Mouse (Mus musculus): ENCODE data around the gene E130208F15Rik.
A peak's percentile ranks its signal among the peaks of the same experiment; 100 is the strongest.

Gene E130208F15Rik

DNA sequence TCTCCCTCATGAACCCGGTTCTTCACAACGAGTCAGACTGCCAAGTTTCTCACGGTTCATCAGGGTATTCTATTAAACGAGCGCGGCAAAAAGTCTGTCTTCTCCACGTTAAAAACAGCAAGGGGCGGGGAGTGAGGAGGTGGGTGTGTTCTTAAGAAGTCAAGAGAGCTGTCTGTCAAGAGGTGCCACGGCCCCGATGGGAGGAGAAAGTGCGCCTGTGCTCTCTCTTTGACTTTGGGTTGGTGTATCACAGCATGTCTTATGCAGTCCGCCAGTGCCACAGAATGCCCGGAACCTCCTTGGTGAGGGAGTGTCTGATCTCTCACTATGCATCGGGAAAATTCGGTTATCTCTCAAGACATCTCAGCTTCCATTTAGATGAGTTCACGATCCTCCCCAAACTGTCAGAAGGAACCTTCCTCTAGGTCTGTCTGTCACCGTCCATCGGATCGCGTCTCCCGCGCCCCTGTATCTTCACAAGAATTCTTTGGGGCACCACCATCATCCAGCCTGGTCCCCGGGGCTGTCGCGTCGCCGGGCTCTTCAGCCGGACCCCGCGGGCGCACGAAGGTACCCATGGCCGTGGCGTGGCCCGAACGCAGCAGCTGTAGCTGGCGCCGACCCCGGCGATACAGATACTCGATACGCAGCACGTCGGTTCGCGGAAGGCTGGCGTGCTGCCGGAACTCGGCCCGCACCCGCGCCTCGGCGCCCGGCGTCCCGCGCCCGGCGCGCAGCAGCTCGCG lies at the start of gene E130208F15Rik:
Gene E130208F15Rik, plus strand, starts transcription at position 202 of the 746 bp plus-strand sequence.
- DNase-seq (ENCODE audit: low read depth, low spot score), result peak; percentile 35

- DNase-seq (ENCODE audit: low read depth, low spot score), result no peak
These were observed 47.2 kb upstream of the E130208F15Rik start for GRCm38 (mm10) chr7:30274383-30274782.

GRCm38 (mm10) chr7:30278911-30279310 lies 42.6 kb upstream of the E130208F15Rik start:
- no peak for DNase-seq (ENCODE audit: low read depth, low spot score)

GRCm38 (mm10) chr7:30279536-30279935 lies 42.0 kb upstream of the E130208F15Rik start:
- DNase-seq (ENCODE audit: low read depth, low spot score), result no peak

GRCm38 (mm10) chr7:30279951-30280669 lies 41.4 kb upstream of the E130208F15Rik start, which contains the start of the genes Thap8 and Wdr62:
Gene Thap8 (plus strand): TSS chr7:30280094.
Gene Wdr62 (minus strand): TSS chr7:30280419.
- DNase-seq (ENCODE audit: low read depth, low spot score), result peak; percentile 94

DNA sequence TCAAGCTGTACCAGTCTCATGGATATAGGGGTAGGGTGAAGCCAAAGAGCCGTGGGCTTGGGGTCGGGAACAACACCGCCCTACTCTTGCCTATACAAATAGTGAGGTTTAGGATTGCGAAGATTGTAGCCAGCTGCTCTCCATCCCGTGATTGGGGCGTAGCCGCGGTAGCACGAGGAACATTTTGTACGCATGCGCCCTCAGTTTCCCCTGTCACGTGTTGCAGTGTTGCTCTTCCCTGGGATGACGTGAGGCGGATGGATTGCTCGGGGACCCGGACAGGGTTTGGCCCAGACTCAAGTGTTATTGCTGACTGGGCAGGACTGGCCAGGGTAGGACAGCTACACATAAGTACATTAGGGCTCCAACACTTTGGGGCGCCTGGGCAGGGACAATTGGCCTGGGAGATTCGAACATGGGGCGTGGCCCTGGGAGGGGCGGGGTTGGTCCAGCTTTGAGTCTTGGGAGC lies 40.8 kb upstream of the E130208F15Rik start:
- peak; percentile 88 for DNase-seq (ENCODE audit: low read depth, low spot score)

DNA sequence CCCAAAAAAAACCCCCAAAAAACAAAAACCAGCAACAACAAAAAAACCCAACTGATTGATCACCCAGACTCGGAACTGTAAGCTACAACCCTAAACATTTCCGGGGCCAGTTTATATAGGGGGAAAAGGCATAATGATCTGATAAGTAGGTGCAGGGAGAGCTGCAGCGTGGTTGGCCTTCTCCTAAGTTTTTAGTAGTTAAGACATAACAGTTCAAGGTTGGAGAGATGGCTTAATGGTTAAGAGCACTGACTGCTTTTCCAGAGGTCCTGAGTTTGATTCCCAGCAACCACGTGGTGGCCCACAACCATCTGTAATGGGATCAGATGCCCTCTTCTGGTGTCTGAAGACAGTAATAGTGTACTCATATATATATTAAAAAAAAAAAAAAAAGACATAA lies 40.0 kb upstream of the E130208F15Rik start:
- no peak for DNase-seq (ENCODE audit: low read depth, low spot score)

DNA sequence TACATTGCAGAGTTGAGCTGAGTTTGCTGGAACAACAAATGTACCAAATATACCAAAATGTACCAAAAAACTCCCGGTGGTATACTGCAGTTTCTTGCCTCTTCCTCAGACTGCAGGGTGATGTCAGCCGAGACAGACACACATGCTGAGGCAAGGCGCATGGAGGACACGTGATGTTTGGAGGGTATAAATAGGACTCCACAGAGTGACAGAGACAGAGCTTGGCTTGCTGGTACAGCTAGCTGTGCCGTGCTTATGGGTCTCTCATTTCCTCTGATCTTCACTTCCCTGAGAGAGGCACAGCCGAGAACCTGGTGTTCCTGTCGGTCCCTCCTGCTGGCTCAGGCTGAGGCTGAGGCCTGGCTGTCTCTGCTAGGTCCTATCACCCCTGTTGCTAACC lies 38.8 kb upstream of the E130208F15Rik start:
- DNase-seq (ENCODE audit: low read depth, low spot score), result no peak

- DNase-seq (ENCODE audit: low read depth, low spot score), result no peak
These were observed 34.7 kb upstream of the E130208F15Rik start for GRCm38 (mm10) chr7:30286701-30287410.

- no peak for DNase-seq (ENCODE audit: low read depth, low spot score)
These were observed 33.5 kb upstream of the E130208F15Rik start for GRCm38 (mm10) chr7:30288046-30288445.

DNA sequence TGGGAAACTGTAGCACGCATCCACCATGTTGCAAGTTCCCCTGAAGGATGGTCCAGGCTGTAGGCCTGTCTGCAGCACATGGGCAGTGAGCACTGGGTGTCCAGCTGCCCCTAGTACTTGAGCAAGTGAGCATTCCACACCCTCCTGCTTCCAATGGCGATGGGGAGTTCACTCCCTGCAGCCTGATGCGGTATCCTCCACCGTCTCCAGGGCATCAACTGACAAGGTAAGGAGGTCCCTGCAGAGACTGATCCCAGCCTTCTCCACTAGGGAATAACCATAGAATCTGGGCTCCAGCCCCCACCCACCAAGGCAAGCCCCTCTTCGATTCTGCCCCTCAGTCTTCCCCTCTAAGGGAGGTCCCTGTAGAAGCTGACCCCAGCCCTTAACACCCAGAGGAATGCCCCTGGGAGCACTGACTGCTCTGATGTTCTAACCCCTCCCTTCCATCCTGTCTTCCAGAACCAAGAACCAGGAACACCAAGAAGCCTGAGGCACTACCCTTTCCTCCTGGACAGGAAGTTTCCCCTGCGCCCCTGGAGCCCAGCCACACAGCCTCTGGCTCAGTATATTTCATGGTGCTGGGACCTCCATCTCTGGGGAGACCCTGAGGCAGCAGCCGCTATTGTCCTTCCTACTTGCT lies 32.3 kb upstream of the E130208F15Rik start:
- DNase-seq (ENCODE audit: low read depth, low spot score), result no peak

DNA sequence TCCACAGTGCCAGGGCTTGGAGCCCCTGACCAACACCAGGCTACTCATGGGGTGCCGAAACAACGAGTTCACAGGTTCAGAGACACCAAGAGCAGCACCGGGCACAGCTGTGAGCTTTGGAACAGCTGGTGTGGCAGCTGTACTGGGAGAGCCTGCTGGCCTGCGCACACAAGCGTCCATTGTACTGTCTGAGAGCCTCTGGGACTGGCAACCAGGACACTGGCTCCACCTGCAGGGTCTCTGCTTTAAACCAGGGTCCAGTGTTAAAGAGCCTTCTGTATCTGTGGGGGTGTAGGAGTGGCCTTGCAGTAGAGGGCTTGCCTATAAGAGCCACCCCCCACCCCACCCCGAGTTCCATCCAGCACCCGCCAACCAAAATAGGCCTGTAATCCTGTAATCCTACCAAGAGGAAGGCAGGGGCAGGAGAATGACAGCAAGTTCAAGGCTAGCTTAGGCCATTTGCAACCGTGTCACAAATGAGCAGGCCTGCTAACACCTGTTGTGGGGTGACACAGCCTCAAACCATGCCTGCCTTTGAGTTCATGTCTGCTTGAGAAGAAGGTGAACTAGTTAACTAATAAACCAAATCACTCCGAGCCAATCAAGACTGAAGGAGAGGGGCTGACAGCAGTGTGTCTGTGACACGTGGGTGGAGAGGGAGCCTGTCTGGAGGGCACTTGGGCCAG lies 31.7 kb upstream of the E130208F15Rik start:
- peak; percentile 61 for DNase-seq (ENCODE audit: low read depth, low spot score)

DNA sequence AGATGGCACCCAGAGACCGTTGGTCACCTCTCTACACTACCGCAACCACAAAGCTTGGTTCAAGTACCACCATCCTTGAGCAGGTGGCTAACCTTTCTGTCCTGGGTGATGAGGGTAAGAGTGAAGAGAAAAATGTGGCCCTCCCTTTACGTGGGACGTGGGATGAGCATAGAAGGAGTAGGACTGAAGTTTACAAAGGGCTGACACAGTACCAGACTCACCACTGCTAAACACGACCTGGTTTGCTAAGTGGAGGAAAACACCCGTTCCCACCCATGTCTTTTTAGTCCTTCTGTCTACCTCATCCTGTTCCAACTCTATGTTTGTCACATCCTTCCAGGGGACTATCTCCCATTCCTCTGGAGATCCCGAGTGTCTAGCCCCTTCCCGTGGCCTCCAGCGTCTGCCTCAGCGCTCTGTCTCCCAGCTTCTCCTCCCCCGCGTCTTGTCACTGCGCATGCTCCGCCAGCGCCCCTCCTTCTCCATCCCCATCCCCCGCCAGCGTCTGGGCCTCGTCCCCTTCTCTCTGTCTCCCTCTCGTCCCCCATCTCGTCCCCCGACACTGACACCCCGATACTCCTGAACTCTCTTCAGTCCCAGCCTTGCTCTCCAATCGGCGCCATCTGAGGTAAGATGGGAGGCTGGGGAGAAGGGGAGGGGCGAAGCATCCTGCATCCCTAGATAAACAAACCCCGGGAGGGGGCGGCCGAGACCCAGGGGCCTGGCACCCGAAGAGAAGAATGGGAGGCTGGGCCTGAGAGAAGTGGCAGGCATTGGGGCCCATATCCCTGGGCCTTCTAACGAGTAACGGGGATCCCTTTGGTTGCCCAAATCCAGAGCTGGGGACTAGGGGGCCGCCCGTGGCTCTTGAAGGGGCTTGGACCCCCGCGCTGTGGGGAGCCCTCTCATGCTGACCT lies 30.1 kb upstream of the E130208F15Rik start, which contains the start of gene Clip3:
Gene Clip3, plus strand, starts transcription at position 514 of the 917 bp plus-strand sequence.
- peak; percentile 73 for DNase-seq (ENCODE audit: low read depth, low spot score)

- no peak for DNase-seq (ENCODE audit: low read depth, low spot score)
These were observed 27.7 kb upstream of the E130208F15Rik start for GRCm38 (mm10) chr7:30293795-30294194.

GRCm38 (mm10) chr7:30294296-30294695 lies 27.2 kb upstream of the E130208F15Rik start:
- no peak for DNase-seq (ENCODE audit: low read depth, low spot score)

GRCm38 (mm10) chr7:30295103-30295502 lies 26.4 kb upstream of the E130208F15Rik start:
- no peak for DNase-seq (ENCODE audit: low read depth, low spot score)

- no peak for DNase-seq (ENCODE audit: low read depth, low spot score)
These were observed 24.7 kb upstream of the E130208F15Rik start for GRCm38 (mm10) chr7:30296816-30297215.

DNA sequence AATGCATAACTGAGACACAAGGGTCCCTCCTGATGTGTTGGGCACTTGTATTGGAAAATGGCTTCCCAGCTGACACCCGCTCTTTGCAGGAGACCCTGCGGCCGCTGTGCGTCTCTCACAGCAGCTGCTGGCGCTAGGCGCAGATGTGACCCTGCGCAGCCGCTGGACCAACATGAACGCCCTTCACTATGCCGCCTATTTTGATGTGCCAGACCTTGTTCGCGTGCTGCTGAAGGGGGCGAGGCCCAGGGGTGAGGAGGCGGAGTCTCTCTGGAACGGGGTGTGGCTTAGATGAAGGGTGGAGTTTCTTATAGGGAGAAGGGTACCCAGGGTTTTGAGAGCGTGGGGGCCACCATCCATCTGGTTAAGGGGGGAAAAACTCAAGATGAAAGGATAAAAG lies 24.3 kb upstream of the E130208F15Rik start:
- no peak for DNase-seq (ENCODE audit: low read depth, low spot score)

DNA sequence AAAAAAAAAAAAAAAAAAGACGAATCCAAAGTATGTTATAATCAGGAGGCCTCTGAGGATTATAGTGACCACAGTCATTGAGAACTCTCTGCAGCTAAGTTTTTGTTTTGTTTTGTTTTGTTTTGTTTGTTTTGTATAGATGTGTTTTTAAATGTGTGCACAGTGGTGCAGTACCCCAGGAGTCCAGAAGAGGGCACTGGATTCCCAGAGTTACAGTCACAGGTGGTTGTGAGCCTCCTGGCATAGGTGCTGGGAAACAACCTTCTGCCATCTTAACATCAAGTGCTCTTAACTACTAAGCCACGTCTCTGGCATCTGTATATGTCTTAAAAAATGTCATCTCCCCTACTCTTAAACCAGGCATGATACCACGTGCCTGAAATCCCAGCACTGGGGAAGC lies 20.6 kb upstream of the E130208F15Rik start:
- DNase-seq (ENCODE audit: low read depth, low spot score), result no peak
